Mouse (Mus musculus) liver, embryonic 14.5 days (tissue): ENCODE measurements at regions not wholly inside any gene's neighbourhood (a gene's known extent, or its start where the extent isn't known, plus 50 kb on each side); places are given as distances from the start of the nearest gene placed in this dataset.
"Not testable (repeated sequence)": the region's sequence is repeated elsewhere in the genome, so short reads cannot be mapped to it uniquely, and the experiment has no call there.

Experiments used
- ATAC-seq: fragments of 200-750 bp; cut with Nextera tagmentation; 2 replicates; pipeline ENCODE4 v1.8.0; 2017; ENCODE audit warnings: moderate number of reproducible peaks, mild to moderate bottlenecking, moderate library complexity; ENCODE audit not compliant: insufficient read depth
- DNase-seq, 3 experiments: peaks; one replicate each; pipeline ENCODE4 v3.0.0-alpha.2; 2012 to 2013; ENCODE audit warnings: low read depth in 3 of 3, low spot score in 3 of 3
- H3K27ac ChIP-seq: fragments of 300-500 bp; sonication (generic); 2 replicates; pipeline ENCODE4 v1.5.1; 2014; ENCODE audit warnings: moderate library complexity, mild to moderate bottlenecking, control low read depth, inconsistent platforms
- H3K27me3 ChIP-seq: fragments of 300-500 bp; sonication (generic); 2 replicates; pipeline ENCODE4 v1.6.1; 2014; ENCODE audit warnings: mild to moderate bottlenecking, low read length, moderate library complexity; ENCODE audit not compliant: control insufficient read depth, insufficient read depth
- H3K36me3 ChIP-seq: fragments of 300-500 bp; sonication (generic); replicated peaks from 2 replicates; pipeline ENCODE4 v1.6.1; 2014; ENCODE audit warnings: low read depth; ENCODE audit not compliant: control insufficient read depth, insufficient read depth
- H3K4me1 ChIP-seq, 2 experiments: fragments of 200-500 bp in 1 of 2; fragments of 300-500 bp in 1 of 2; sonication (generic) in 1 of 2; replicated peaks; 2 replicates each; pipeline ENCODE4 v1.6.1; 2012 to 2014; ENCODE audit warnings: antibody characterized with exemption in 1 of 2, inconsistent platforms in 1 of 2, low read length in 1 of 2; ENCODE audit not compliant: control insufficient read depth in 2 of 2, insufficient read depth in 2 of 2
- H3K4me2 ChIP-seq: fragments of 300-500 bp; sonication (generic); 2 replicates; pipeline ENCODE4 v1.6.1; 2014; ENCODE audit warnings: low read depth, mild to moderate bottlenecking, control low read depth, moderate library complexity
- H3K4me3 ChIP-seq, 2 experiments: fragments of 200-500 bp in 1 of 2; fragments of 300-500 bp in 1 of 2; sonication (generic) in 1 of 2; 2 replicates each; pipeline ENCODE4 v1.5.1; 2012 to 2014; ENCODE audit warnings: low read depth in 2 of 2, low read length in 2 of 2, mild to moderate bottlenecking in 2 of 2, control low read depth in 1 of 2, inconsistent platforms in 1 of 2, moderate library complexity in 1 of 2; ENCODE audit not compliant: insufficient read depth in 1 of 2
- H3K9ac ChIP-seq: fragments of 300-500 bp; sonication (generic); replicated peaks from 2 replicates; pipeline ENCODE4 v1.6.1; 2014; ENCODE audit warnings: mild to moderate bottlenecking, control low read depth, moderate library complexity
- H3K9me3 ChIP-seq: fragments of 300-500 bp; sonication (generic); 2 replicates; pipeline ENCODE4 v1.6.1; 2016; ENCODE audit warnings: low read length, mixed read lengths; ENCODE audit not compliant: control insufficient read depth
- CTCF ChIP-seq: IDR thresholded peaks from 2 replicates; pipeline ENCODE4 v1.5.1; 2016; ENCODE audit warnings: antibody characterized with exemption, low read depth, control low read depth
- EP300 ChIP-seq: IDR thresholded peaks from 2 replicates; pipeline ENCODE4 v1.6.1; 2016; ENCODE audit warnings: antibody characterized with exemption, low read depth
- WGBS: fragments of 180-500 bp; shearing (Covaris S2); extraction: QIAGEN DNeasy Blood & Tissue Kit; methylation state at CpG from one replicate; pipeline ENCODE4 v1.1.7; 2014; ENCODE audit not compliant: insufficient replicate concordance; 5-methylcytosine and 5-hydroxymethylcytosine counted together

DNA sequence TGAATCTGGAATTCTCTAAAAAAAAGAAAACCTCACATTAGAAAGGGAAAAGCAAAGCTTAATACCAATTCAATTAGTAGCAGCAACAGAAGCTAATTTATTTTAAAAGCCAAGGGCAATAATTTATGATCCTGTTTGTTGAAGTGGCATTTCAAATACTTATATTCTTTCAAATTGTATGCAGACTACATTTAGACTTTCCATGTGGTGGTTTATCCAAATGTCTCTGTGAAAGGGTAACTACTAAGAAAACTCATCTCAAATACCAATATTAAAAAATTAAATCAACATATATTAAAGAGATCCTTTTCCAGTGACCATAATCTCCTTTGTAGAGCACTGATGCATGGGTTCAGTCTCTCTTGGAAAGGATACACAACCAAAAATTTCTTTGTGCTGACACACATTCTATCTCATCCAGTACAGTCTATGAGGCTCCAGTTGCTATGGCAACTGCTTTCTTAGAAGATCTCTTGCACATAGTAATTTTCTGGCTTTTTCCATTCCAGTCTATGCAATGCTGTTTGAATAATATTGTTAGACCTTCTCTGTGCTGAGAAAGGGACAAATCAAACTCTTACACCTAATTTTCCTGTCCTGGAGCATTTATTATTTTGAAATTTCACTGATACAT is 102.3 kb upstream of the Ctso start:
- H3K9ac ChIP-seq, result no peak overlapping the region
- TF ChIP-seq CTCF, result no peak
- no peak for TF ChIP-seq EP300
- no peak for ATAC-seq
- H3K4me2 ChIP-seq, result no peak overlapping the region
- H3K27ac ChIP-seq, result no peak overlapping the region
- no peak overlapping the region for H3K4me3 ChIP-seq
- H3K9me3 ChIP-seq, result no peaks in the 10 kb centered on the region
- H3K36me3 ChIP-seq, result no peaks in the 10 kb centered on the region
- DNase-seq, result no peak
- no peaks in the 10 kb centered on the region for H3K4me1 ChIP-seq
- no peaks in the 10 kb centered on the region for H3K27me3 ChIP-seq

DNA sequence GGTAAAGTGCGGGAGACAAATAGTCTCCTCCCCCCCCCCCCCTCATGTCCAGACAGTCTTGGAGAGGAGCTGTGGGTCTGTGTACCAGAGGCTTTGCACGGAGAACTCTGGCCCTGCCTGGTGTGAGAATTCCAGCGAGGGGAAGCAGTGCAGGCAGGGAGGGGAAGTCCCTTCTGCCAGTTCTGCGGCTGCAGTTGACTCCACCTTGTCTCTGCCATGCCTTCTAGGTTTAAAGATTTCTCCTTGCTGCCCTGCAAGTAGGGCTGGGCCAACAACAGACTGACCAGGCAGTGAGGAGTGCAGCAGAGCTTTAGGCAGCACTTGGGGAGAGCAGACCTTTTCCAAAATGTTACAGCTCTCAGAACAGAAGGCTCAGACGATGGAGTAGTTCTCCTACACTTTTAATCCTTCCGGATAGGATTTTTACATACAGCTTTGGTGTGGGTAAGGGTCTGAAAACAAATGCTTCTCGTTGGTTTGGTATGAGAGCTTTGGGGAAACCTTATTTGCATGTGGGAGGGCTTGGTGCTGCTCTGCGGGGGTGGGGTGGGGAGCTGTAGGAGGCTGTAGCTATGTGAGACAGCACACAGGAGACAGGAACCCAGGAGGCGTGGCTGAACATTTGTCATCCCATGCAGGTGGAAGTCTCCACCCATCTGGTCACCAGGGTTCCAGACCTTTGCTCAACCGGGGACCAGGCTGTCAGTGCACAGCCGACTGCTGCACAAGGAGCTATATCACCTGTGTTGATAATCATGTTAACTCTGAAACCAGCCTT is 96.8 kb upstream of the Ctso start:
- H3K27me3 ChIP-seq, result no peaks in the 10 kb centered on the region
- H3K9me3 ChIP-seq, result no peaks in the 10 kb centered on the region
- peak overlapping the region; percentile 36 for H3K4me2 ChIP-seq
- no peak overlapping the region for H3K9ac ChIP-seq
- DNase-seq (peak; percentile 1 to 9 (median 7)), ATAC-seq (no peak)
- 9% methylated on average over 11 of the region's 11 CpGs for WGBS
- no peaks in the 10 kb centered on the region for H3K36me3 ChIP-seq
- 0 out of 4 replicates have a peak overlapping the region, but pooled peaks of 1 of the 2 experiments have one; percentile 15 for H3K4me3 ChIP-seq
- H3K4me1 ChIP-seq, result no peaks in the 10 kb centered on the region
- TF ChIP-seq CTCF (no peak), EP300 (no peak)
- no peak overlapping the region for H3K27ac ChIP-seq

DNA sequence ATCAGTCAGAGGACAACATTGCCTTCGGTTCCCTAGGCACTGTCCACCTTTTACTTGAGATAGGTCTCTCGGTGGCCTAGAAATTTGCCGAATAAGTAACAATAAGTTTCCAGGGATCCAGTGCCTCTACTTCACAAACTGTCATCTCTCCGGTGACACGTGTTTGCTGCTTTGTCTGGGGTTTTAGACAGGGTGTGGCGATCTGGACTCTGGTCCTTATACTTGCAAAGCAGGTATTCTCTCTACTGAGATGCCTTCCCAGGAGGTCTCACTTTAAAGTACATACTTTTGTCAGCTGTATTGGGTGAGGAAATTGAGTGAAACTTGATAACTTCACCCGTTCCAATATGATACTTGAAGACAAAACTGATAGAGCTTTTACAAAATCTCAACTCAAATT is 95.9 kb upstream of the Ctso start:
- ATAC-seq (no peak), DNase-seq (no peak)
- WGBS, result 62% methylated on average over 7 of the region's 7 CpGs
- H3K27ac ChIP-seq, result no peak overlapping the region
- no peaks in the 10 kb centered on the region for H3K4me1 ChIP-seq
- H3K4me3 ChIP-seq, result no peak overlapping the region
- no peaks in the 10 kb centered on the region for H3K27me3 ChIP-seq
- H3K9me3 ChIP-seq, result no peaks in the 10 kb centered on the region
- no peak for TF ChIP-seq CTCF
- H3K36me3 ChIP-seq, result no peaks in the 10 kb centered on the region
- no peak overlapping the region for H3K9ac ChIP-seq
- no peak overlapping the region for H3K4me2 ChIP-seq

DNA sequence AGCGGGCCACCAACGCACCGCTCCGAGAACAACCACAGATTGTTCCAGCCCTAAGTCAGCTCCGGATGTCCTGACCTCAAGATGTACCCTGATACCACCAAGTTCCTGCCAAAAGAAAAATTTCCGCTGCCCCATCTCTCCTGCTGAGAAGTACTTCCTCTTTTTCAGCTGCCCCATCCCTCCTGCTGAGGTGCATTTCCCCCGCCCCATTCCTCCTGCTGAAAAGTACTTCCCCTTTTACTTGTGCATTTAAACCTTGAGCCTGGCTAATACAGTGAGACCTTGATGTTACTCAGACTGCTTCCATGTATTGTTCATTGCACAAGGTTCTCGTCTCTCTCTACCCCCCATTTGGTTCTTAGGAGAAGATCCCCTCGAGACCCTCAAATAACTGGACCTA is 94.3 kb upstream of the Ctso start:
- WGBS, result 64% methylated on average over 9 of the region's 9 CpGs
- not testable (repeated sequence) for H3K9me3 ChIP-seq, H3K27ac ChIP-seq, ATAC-seq, H3K4me3 ChIP-seq, H3K4me2 ChIP-seq, DNase-seq, H3K36me3 ChIP-seq, H3K9ac ChIP-seq, H3K27me3 ChIP-seq, H3K4me1 ChIP-seq

DNA sequence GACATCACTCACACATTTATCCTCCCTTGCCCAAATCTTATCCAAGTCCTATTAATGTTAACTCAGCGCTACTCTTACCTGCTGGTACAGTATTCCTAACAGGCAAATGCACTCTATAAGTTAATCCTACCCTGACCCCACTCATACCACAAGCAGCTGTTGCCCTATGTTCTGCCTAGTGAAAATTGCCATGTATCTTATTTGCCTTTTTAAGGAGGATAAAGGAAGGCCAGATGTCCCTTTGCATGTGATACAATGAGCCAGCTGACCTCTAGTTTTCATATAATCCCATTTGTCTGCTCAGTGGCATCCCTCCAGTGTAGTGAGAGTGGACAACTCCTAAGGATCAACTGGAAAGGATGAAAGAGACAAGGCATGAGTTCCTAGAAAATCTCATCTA is 67.9 kb upstream of the Ctso start:
- DNase-seq (no peak), ATAC-seq (no peak)
- TF ChIP-seq CTCF, result no peak
- H3K27ac ChIP-seq, result no peak overlapping the region
- no peaks in the 10 kb centered on the region for H3K4me1 ChIP-seq
- no peaks in the 10 kb centered on the region for H3K27me3 ChIP-seq
- no peak overlapping the region for H3K4me2 ChIP-seq
- WGBS, result 63% methylated on average over 1 of the region's 1 CpGs
- H3K9me3 ChIP-seq, result no peaks in the 10 kb centered on the region
- no peak overlapping the region for H3K9ac ChIP-seq
- no peaks in the 10 kb centered on the region for H3K36me3 ChIP-seq
- H3K4me3 ChIP-seq, result no peak overlapping the region
